Mouse (Mus musculus) megakaryocyte progenitor cell, adult 5-6 weeks (primary cell): ENCODE data around the gene Cdh1. TPM values are rescaled to one million over a fixed set of nuclear protein-coding genes. Genes with fewer than 3 reads are reported as not detected.
A peak's percentile ranks its signal among the peaks of the same experiment; 100 is the strongest.

Experiments used
- ATAC-seq: replicated peaks from 2 replicates; pipeline ENCODE4 v1.8.0; 2016; ENCODE audit warnings: mild to moderate bottlenecking, moderate TSS enrichment, inconsistent platforms; ENCODE audit not compliant: poor library complexity
- total RNA-seq, 2 experiments: library from RNA; stranded (forward) in 1 of 2; stranded (reverse) in 1 of 2; fragments of 157-497, 149-512 nt in 1 of 2; fragments of 200-1000 nt in 1 of 2; gene quantifications; 2 replicates each; pipeline versions ENCODE4 v1.2.3 to v1.2.4; 2015 to 2017

Cdh1 gene
- total RNA-seq, 2 experiments from 2014 or later, result 0.62 to 1.2 TPM

GRCm38 (mm10) chr8:106619549-106620245 lies 16.5 kb downstream of the Cdh1 start:
- ATAC-seq, result no peak

- no peak for ATAC-seq
These were observed 17.3 kb downstream of the Cdh1 start for GRCm38 (mm10) chr8:106620488-106620887.

GRCm38 (mm10) chr8:106623016-106623415 lies 19.9 kb downstream of the Cdh1 start:
- peak; percentile 15; the same call in 1 of the 2 replicates for ATAC-seq

- ATAC-seq, result no peak
These were observed 20.3 kb downstream of the Cdh1 start for GRCm38 (mm10) chr8:106623451-106623850.

GRCm38 (mm10) chr8:106623954-106624353 lies 20.8 kb downstream of the Cdh1 start:
- no peak for ATAC-seq

GRCm38 (mm10) chr8:106624743-106625142 lies 21.6 kb downstream of the Cdh1 start:
- ATAC-seq, result peak; percentile 61

GRCm38 (mm10) chr8:106626096-106626865 lies 23.1 kb downstream of the Cdh1 start:
- ATAC-seq, result peak; percentile 59

- no peak for ATAC-seq
These were observed 25.3 kb downstream of the Cdh1 start for GRCm38 (mm10) chr8:106628291-106628964.

- no peak for ATAC-seq
These were observed 26.3 kb downstream of the Cdh1 start for GRCm38 (mm10) chr8:106629456-106629855.

GRCm38 (mm10) chr8:106631904-106632303 lies 28.8 kb downstream of the Cdh1 start:
- ATAC-seq, result no peak

- no peak for ATAC-seq
These were observed 29.5 kb downstream of the Cdh1 start for GRCm38 (mm10) chr8:106632650-106633049.

GRCm38 (mm10) chr8:106633361-106634158 lies 30.4 kb downstream of the Cdh1 start:
- ATAC-seq, result peak; percentile 75

- peak; percentile 52 for ATAC-seq
These were observed 32.1 kb downstream of the Cdh1 start for GRCm38 (mm10) chr8:106635284-106635683.

- no peak for ATAC-seq
These were observed 34.3 kb downstream of the Cdh1 start for GRCm38 (mm10) chr8:106637446-106637845.

- no peak for ATAC-seq
These were observed 35.7 kb downstream of the Cdh1 start for GRCm38 (mm10) chr8:106638768-106639295.

- no peak for ATAC-seq
These were observed 37.1 kb downstream of the Cdh1 start for GRCm38 (mm10) chr8:106640212-106640611.

- no peak for ATAC-seq
These were observed 37.8 kb downstream of the Cdh1 start for GRCm38 (mm10) chr8:106640921-106641320.

GRCm38 (mm10) chr8:106642172-106642571 lies 39.0 kb downstream of the Cdh1 start:
- ATAC-seq, result no peak

- peak; percentile 79 for ATAC-seq
These were observed 39.9 kb downstream of the Cdh1 start for GRCm38 (mm10) chr8:106643100-106643499.

GRCm38 (mm10) chr8:106644957-106645356 lies 41.8 kb downstream of the Cdh1 start:
- peak; percentile 47 for ATAC-seq

- ATAC-seq, result no peak
These were observed 43.0 kb downstream of the Cdh1 start for GRCm38 (mm10) chr8:106646153-106646552.
